Mouse (Mus musculus) embryonic fibroblast, embryonic 13.5 days (primary cell): ENCODE measurements around the gene Nr1h3. TPM values are rescaled to one million over a fixed set of nuclear protein-coding genes. Genes with fewer than 3 reads are reported as not detected.

Source experiments
- H3K27ac ChIP-seq: 2 replicates; pipeline ENCODE4 v1.5.1; 2012; ENCODE audit warnings: low read length, control low read depth, inconsistent platforms; ENCODE audit not compliant: insufficient read depth
- H3K4me1 ChIP-seq: 2 replicates; pipeline ENCODE4 v1.6.1; 2011; ENCODE audit warnings: low read length; ENCODE audit not compliant: control insufficient read depth, insufficient read depth
- H3K4me3 ChIP-seq: 2 replicates; pipeline ENCODE4 v1.5.1; 2011; ENCODE audit warnings: mild to moderate bottlenecking, control low read depth, low read length; ENCODE audit not compliant: insufficient read depth
- CTCF ChIP-seq: IDR thresholded peaks from 2 replicates; pipeline ENCODE4 v1.5.1; 2011; ENCODE audit warnings: mild to moderate bottlenecking, control low read depth, low read length, moderate library complexity, borderline replicate concordance; ENCODE audit not compliant: insufficient read depth
- POLR2A ChIP-seq: IDR thresholded peaks from 2 replicates; pipeline ENCODE4 v1.6.1; 2011; ENCODE audit warnings: low read depth, mild to moderate bottlenecking, control low read depth, low read length, moderate library complexity
- polyA plus RNA-seq: library from polyadenylated mRNA; stranded (reverse); fragments of >200 nt; gene quantifications from 2 replicates; pipeline ENCODE4 v1.2.4, GENCODE M21; 2011; ENCODE audit warnings: low read depth; ENCODE audit not compliant: missing spikeins, insufficient read length

Nr1h3 gene
- polyA plus RNA-seq, 1 experiment = 1.5 TPM

- no peak overlapping the region for H3K27ac ChIP-seq
- no peak for TF ChIP-seq CTCF
- TF ChIP-seq POLR2A = no peak
- H3K4me3 ChIP-seq = no peak overlapping the region
- no peaks in the 10 kb centered on the region for H3K4me1 ChIP-seq
Measured at GRCm38 (mm10) chr2:91167629-91168028, 35.0 kb downstream of the Nr1h3 start.

GRCm38 (mm10) chr2:91164991-91165390, 37.6 kb downstream of the Nr1h3 start:
- no peak overlapping the region for H3K27ac ChIP-seq
- H3K4me1 ChIP-seq = no peaks in the 10 kb centered on the region
- no peak overlapping the region for H3K4me3 ChIP-seq
- no peak for TF ChIP-seq POLR2A
- no peak for TF ChIP-seq CTCF

- Histone ChIP-seq H3K4me1 (no peaks in the 10 kb centered on the region), H3K27ac (no peak overlapping the region), H3K4me3 (no peak overlapping the region)
- TF ChIP-seq POLR2A = no peak
- TF ChIP-seq CTCF = no peak
Measured at GRCm38 (mm10) chr2:91163532-91163931, 39.1 kb downstream of the Nr1h3 start.

- Histone ChIP-seq H3K27ac (no peak overlapping the region), H3K4me3 (no peak overlapping the region), H3K4me1 (no peaks in the 10 kb centered on the region)
- TF ChIP-seq CTCF = no peak
- TF ChIP-seq POLR2A = no peak
Measured at GRCm38 (mm10) chr2:91162952-91163351, 39.7 kb downstream of the Nr1h3 start.

- H3K27ac ChIP-seq = no peak overlapping the region
- TF ChIP-seq POLR2A = no peak
- TF ChIP-seq CTCF = no peak
Measured at GRCm38 (mm10) chr2:91160591-91160990, 42.0 kb downstream of the Nr1h3 start.

GRCm38 (mm10) chr2:91157002-91157752, 45.5 kb downstream of the Nr1h3 start:
- no peak overlapping the region for H3K4me3 ChIP-seq
- no peaks in the 10 kb centered on the region; the same call in 1 of the 2 replicates for H3K4me1 ChIP-seq
- TF ChIP-seq POLR2A = no peak
- no peak for TF ChIP-seq CTCF
- H3K27ac ChIP-seq = peak overlapping the region; percentile 47; the same call in 1 of the 2 replicates

More at GRCm38 (mm10) chr2:91160591-91160990, 42.0 kb downstream of the Nr1h3 start:
- no peak overlapping the region for H3K4me3 ChIP-seq
- no peaks in the 10 kb centered on the region; the same call in 1 of the 2 replicates for H3K4me1 ChIP-seq

GRCm38 (mm10) chr2:91154091-91154490, 48.5 kb downstream of the Nr1h3 start:
- no peaks in the 10 kb centered on the region; the same call in 1 of the 2 replicates for H3K4me1 ChIP-seq
- H3K27ac ChIP-seq = no peak overlapping the region
- no peak overlapping the region for H3K4me3 ChIP-seq
- no peak for TF ChIP-seq CTCF
- TF ChIP-seq POLR2A = no peak

GRCm38 (mm10) chr2:91152885-91153377, 49.7 kb downstream of the Nr1h3 start:
- Histone ChIP-seq H3K4me1 (no peaks in the 10 kb centered on the region; the same call in 1 of the 2 replicates), H3K27ac (no peak overlapping the region), H3K4me3 (no peak overlapping the region)
- TF ChIP-seq CTCF (no peak), POLR2A (no peak)

- Histone ChIP-seq H3K4me3 (no peak overlapping the region), H3K27ac (no peak overlapping the region), H3K4me1 (no peaks in the 10 kb centered on the region)
- TF ChIP-seq CTCF = no peak
- no peak for TF ChIP-seq POLR2A
Measured at GRCm38 (mm10) chr2:91151331-91151730, 51.3 kb downstream of the Nr1h3 start.

GRCm38 (mm10) chr2:91148101-91148500, 54.5 kb downstream of the Nr1h3 start:
- Histone ChIP-seq H3K4me1 (no peaks in the 10 kb centered on the region), H3K4me3 (no peak overlapping the region), H3K27ac (no peak overlapping the region)
- TF ChIP-seq CTCF (no peak), POLR2A (no peak)
